Mouse (Mus musculus) duodenum, adult 2 months (tissue): Measurements from ENCODE around the gene Slc35e4. TPM values are rescaled to one million over a fixed set of nuclear protein-coding genes. Genes with fewer than 3 reads are reported as not detected.

ENCODE experiments used
- polyA plus RNA-seq: library from polyadenylated mRNA; depleted of rRNA; stranded (reverse); fragments of >200 nt; gene quantifications from 2 replicates; pipeline ENCODE4 v1.2.3, GENCODE M21; 2012; ENCODE audit warnings: low replicate concordance; rRNA removed

The Slc35e4 gene
- polyA plus RNA-seq = 5.7 and 6.0 TPM in 2 replicates

DNA sequence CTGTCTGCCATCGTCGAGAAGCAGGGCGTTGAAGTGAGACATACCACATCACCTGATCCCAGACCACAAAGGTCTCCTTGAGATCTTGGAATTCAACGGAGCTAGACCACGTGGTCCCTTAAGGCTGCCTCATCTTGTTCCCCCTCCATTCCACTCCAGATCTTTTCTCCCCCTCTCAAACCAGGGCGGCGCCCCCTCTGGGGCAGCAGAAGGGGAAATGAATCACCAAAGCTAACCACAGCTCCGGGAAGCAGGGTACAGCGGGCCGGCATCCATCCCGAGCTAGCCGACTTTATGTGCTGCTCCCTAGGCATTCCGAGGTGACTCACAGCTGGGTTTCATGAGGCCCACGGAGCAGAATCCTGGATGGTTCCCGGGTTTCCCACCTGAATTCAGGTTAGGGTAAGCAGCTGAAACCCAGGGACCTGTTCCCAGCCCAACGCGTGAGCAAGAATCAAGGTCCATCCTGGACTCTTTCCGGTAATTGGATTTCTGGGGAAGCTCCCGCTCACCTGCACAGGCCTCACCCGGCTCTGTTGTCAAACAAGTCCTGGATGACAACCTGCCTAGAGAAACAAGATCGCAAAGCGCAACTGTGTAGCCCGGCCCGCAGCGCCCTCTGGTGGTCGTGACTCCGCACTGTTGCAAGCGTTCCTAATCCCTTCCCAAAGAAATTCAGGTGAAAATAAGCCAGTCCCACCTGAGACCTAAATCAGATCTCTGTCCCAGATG lies at the start of gene Slc35e4:
Gene Slc35e4 (minus strand): TSS at position 556 of the 732 bp plus-strand sequence.

DNA sequence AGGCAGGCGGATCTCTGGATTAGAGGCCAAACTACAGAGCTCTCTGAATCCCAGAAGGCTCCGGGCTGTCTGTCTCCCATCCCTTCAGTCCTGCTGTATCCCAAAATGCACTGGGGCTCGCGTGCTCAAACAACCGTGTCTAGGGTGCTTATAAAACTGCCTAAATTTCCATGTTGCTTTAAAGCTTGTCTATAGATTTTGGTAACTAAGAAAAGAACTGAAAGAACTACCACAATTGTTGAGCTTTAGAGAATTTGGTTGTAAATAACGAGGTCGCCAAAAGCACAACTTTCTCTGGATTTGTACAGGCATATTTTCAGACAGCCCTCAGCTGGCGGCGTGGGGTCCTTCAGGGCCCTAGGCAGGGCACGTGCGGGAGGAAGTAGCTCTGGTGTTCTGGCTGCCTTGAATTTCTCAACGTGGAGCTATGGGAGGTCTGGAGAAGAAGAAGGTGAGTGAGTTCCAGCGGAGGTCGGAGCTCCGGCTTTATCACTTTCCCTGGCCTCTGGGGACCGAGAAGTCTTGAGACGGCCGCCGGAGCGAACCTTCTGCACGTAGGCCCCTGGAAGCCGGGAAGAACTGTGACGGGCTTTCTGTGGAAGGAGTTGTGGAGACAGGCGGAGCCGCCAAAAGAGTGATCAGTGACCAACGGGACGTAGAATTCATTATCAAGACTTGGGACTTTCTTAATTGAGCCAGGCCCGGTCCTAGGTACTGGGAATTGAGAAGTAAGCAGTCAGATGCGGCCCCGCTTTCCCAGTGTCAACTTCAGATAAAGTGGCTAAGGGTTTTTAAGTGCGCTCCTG lies 49.3 kb upstream of the Slc35e4 start, which contains the start of gene Pes1:
Gene Pes1 (plus strand): TSS at position 366 of the 806 bp plus-strand sequence.

DNA sequence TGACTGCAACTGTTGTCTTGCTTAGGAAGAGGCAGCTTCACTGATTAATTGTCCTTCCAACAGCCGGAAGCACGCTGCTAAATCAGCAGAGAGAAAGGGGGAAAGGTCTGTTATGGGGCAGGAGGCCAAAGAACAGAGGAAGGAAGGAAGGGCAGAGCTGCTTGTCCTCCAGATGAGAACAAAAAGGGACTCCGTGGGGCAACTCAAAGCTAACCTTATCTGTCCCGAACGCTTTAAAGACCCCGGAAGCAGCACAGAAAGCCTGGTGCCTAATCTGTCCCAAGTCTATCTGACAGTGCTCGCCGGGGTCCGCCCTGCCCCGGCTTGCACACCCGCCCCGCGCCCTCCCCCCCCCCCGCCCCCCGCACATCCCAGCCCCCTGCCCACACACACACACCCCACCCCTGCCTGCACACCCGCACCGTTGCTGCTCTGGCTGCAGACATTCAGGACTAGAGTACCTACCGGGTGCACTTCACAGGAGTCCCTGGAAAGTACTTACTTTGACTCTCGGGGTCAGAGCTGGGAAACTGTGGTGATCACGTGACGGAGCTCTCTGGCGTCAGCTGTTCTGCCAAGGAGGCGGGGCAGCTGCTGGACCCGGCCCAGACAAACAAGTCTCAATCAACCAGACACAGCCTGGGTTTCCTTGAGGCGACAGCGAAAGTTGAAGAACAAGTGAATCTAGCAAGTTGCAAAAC lies 17.2 kb upstream of the Slc35e4 start, which contains the start of gene Tcn2:
Gene Tcn2 (minus strand): TSS at position 649 of the 701 bp plus-strand sequence.

DNA sequence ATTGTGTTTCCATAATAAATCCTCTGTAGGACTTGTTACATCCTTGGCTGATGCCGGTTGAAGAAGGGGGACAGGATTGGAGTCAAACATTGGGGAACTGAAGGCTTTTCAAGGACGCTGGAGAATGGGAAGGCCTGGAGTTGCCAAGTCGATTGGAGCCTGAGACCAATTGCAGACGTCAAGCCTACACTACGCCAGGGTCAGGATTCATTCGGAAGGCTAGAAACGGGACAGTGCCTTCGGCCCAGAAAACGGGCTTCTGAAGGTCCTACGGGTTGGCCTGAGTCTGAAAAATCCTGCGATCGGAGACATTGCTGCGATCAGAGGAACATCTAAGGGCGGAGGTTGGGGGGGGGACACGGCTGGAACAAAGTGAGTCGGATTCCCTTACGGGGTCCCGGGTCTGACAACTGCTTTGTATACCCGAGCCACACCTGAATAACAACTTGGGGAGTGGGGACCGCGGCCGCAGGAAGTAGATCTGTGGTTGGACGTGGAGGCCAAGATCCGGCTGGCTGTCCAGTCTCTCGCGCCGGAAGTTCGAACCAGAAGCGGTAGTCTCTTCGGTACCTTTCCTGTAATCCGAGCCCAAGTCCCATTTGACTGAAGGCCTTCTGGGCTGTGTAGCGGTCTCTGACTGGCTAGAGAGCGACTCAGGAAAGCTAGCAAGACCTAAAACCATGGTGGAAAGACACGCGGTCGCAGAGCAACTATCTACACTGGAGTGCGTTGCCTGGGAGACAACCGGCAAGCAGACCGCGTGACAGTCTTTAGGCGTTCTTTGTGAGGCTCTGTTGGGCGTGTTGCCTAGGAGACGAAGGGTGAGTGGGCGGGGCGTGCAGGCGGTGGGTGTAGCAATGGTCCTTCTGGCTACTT lies 19.8 kb downstream of the Slc35e4 start, which contains the start of the genes 4921536K21Rik and Dusp18:
Gene 4921536K21Rik (minus strand): TSS at position 693 of the 876 bp plus-strand sequence.
Gene Dusp18 (plus strand): TSS at position 835 of the 876 bp plus-strand sequence.

DNA sequence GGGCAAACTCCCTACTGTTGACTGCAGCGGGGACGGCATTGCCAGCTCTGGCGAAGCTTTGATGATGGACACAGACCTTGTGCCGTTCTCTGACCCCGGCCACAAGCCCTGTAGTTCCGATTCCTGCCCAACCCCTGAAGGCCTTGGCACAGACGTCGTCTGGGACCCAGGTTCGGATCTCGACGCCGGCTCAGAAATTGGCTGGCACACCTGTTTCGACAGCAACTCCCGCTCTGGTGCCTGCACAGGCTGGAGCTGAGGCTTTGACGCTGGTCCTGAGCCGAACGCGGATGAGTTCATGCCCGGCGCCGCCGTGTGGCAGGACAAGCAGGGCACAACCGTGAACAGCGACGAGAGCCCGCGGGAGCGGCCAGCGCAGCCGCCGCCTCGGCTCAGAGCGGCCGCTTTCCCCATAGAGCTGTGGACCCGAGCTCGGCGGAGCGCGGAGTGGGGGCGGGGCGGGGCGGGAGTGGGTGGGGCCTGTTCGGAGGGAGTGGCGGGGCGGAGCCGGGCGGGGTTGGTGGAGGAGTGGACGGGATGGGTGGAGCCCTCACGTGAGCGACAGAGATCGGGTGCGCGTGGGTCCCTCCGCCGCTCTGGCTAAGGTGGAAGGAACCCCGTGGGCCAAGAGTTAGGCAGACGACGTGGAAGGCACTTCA lies 50.9 kb downstream of the Slc35e4 start, which contains the start of gene Osbp2:
Gene Osbp2 (minus strand): TSS at position 450 of the 659 bp plus-strand sequence.

Other genes starting within 250 kb of the Slc35e4 start
- gene Osbp2, start 50.8 kb downstream of the Slc35e4 start, polyA plus RNA-seq = 0.16 and 0.30 TPM in 2 replicates
- gene 4921536K21Rik, start 19.6 kb downstream of the Slc35e4 start, polyA plus RNA-seq = 0.09 and 0.27 TPM in 2 replicates
- 1.5 and 2.1 TPM in 2 replicates for gene Dusp18, start 19.4 kb downstream of the Slc35e4 start, polyA plus RNA-seq
- gene Tcn2, start 17.5 kb upstream of the Slc35e4 start, polyA plus RNA-seq = 208 and 438 TPM in 2 replicates
- gene Pes1, start 49.3 kb upstream of the Slc35e4 start, polyA plus RNA-seq = 14.9 and 22.0 TPM in 2 replicates
- 0.07 and 0.14 TPM in 2 replicates for gene 4930556J24Rik, start 62.1 kb upstream of the Slc35e4 start, polyA plus RNA-seq
- 133 and 187 TPM in 2 replicates for gene Gal3st1, start 69.0 kb upstream of the Slc35e4 start, polyA plus RNA-seq
- 0.12 and 0.19 TPM in 2 replicates for gene Sec14l4, start 116.8 kb upstream of the Slc35e4 start, polyA plus RNA-seq
- gene Sec14l3, start 150.2 kb upstream of the Slc35e4 start, polyA plus RNA-seq = not detected in 2 replicates
- gene Mtfp1, start 180.8 kb upstream of the Slc35e4 start, polyA plus RNA-seq = 48.5 and 49.0 TPM in 2 replicates
- gene Sec14l2, start 208.8 kb upstream of the Slc35e4 start, polyA plus RNA-seq = 31.2 and 70.7 TPM in 2 replicates
- 12.4 and 20.5 TPM in 2 replicates for gene Rnf215, start 220.5 kb upstream of the Slc35e4 start, polyA plus RNA-seq
- 1.2 and 2.2 TPM in 2 replicates for gene Ccdc157, start 245.6 kb upstream of the Slc35e4 start, polyA plus RNA-seq
- 19.7 and 24.3 TPM in 2 replicates for gene Sf3a1, start 245.7 kb upstream of the Slc35e4 start, polyA plus RNA-seq